Mouse (Mus musculus) ES-CJ7 (cell line): ENCODE measurements around the gene Soat2.

Experiments used
- DNase-seq: peaks from one replicate; pipeline ENCODE4 v3.0.0; 2011; ENCODE audit warnings: low read depth, low spot score

Gene Soat2

DNA sequence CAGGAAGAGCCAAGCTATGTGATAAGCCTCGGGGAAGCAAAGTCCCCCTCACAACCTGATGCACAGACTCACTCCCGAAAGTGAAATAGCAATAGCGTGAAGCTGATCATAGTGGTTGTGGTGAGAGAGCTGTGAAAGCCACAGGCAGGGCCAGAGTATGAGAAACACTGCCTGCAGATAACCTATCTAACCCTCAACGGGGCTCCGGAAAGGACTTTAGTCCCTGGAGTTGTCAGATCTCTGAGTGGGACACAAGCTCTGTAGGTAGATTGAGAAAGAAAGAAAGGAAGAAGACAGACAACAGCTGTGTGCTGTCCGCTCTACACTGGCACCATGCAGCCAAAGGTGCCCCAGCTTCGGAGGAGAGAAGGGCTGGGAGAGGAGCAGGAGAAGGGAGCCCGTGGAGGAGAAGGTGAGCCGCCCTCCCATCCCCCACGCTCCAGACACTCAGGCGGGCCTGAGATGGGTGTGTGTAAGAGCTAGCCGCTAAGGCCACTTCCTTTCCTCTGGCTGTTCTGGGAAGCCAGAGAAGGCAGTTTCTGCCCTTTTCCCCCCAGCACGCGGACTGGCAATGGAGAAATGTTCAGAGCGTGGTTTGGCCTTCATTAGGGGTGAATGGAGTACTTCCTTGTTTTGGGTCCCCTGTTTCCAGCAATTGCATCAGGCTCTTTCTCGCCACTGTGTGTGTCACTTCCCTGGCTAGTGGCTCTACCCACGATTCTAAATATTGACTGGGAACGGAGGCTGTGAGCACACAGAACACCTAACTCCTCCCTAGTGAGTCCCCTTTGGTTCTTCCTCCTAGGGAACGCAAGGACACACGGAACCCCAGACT lies at the start of gene Soat2:
Soat2 (plus strand) TSS at position 226 of the 835 bp plus-strand sequence.
- DNase-seq = peak; percentile 47

DNA sequence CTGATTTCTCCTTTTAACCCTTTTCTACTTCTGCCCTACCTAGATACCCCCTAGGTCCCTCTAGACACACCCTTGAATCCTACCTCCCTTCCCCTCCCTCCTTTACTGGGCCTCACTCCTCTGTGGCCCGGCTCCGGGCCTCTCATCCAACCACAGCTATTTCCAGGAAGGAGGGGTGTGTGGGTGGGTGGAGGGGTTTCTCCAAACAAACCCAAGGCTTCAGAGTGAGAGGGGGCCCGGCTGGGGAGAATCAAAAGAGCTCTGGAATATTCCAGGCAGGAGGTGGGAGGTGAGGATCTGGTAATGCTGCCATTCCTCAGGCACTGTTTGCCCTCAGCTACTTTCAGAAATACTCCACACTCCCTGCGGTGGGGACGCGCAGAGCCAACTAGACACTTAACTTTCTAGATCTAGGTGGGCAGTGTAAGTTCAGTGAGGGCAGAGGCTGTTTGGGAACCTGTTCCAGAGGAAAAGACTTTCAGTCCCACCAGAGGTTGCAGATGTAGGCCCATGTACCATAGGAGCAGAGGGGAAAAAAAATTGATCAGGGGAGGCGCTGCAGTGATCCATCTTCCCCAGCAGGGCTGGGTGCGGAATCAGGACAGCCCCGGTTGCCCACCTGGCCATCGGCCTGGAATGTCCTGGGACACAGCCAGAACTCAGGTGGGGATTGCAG lies 49.2 kb upstream of the Soat2 start:
- DNase-seq = no peak

DNA sequence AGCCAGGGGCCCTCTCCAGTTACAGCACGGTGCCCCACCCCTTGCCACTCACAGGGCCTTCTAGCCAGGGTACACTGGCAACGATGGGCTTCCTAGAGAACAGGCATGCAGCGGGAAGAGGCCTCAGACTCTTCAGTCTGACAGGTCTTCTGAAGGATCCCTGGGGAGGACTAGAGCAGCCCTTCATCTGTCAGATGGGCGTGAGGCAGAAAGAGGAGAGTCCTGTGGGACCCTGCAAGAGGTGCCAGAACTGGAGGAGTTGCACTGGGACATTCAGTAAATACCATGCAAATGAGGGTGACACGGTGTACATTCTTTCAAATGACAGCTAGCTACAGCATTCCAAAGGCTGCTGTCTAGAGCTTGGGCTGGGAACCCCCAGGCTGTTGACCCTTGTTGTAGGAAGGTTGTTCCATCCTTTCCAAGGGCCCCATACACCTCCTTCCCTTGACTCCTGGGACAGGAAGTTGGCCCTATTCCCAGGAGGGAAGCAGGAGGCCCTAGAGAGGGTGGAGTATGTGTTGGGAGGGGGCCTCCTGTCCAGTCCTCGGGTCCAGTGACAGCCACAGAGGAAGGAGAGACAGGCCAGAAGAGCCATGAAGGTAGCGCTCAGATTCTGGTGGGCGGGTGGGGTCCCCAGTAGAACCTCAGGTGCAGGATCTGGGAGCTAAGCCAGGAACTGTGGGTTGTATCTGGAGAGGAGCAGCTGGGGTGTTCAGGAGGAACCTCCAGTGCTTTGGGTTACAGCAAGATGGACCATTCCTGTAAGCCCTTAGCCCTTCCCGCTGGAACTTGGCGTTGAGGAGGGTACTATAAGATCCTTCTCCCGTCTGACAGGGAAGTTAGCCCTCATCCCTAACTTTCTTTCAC lies 48.4 kb upstream of the Soat2 start:
- no peak for DNase-seq

DNA sequence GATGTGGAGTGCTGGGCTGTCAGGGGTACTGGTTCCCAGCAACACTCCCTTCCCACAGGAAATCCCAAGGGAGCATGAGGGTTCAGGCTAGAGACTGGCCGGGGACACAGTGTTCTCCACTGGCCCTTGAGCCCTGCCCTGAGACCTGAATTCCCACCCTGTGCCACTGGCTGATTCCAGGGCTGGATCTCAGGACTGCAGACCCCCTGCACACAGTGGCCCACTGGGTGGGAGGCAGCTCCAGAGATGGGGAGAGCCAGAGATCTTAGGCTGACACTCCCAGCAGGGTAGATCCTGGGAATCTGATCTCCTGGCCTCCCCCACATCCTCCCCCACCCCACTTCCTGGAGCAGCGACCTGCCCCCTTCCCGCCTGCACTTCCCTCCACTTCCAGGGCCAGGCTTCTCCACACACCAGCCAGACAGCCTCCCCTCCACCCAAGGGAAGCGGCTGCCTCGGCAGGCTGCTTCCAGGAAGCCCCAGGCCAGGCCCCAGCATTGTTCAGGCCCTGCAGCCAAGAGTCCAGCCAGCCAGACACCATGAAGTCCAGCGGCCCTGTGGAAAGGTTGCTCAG lies 47.7 kb upstream of the Soat2 start:
- no peak for DNase-seq

DNA sequence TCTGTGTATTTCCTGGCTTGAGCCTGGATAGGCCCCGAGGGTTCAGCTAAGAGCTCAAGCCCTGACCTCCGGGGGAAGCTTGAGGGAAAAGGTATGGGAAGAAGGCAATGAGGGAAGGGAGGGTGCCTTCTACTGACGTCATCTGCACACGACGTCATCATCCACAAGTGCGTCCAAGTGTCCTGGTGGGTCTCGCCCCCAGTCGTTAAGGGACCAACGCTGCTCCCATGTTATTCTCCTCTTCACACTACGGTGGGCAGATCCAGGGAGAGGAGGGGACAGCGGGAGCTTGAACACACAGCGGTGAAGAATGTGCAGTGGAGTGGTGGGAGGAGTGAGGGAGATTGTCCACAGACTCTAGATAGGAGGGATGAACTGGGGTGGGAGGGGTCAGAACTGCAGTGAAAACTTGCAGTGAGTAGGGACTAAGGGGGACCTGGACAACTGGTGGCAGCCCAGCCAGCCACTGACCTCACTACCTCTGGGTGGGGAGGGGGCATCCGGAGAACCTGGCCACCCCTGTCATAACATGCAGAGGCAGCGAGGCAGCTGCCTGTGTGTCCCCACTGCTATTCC lies 46.9 kb upstream of the Soat2 start:
- no peak for DNase-seq

DNA sequence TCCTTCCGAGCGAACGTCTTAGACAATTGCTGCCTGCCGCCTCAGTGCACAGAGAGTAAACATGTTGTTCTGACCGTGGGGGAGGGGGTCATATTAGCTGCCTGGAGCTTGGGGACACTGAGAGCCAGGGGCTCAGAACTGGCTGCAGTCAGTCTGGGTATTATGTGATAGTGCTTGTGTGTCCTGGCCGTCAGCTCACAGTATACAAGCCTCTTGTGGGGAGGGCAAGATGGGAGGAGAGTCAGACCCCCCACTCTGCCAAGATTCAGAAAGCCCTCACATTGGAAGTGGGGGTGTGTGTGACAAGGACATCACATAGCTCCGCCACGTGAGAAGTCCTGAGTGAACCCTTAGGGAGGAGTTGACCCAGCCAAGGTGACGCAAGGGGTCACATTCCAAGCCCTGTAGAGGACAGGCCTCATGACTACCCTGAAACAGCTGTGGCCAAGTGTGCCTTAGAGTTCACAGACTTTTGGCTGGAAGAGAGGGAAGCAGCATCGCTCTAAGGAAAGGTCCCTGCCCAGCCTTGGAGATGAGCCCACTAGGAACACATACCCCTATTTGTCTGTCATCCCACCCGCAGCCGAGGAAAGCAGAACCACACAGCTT lies 46.3 kb upstream of the Soat2 start:
- DNase-seq = peak; percentile 50

DNA sequence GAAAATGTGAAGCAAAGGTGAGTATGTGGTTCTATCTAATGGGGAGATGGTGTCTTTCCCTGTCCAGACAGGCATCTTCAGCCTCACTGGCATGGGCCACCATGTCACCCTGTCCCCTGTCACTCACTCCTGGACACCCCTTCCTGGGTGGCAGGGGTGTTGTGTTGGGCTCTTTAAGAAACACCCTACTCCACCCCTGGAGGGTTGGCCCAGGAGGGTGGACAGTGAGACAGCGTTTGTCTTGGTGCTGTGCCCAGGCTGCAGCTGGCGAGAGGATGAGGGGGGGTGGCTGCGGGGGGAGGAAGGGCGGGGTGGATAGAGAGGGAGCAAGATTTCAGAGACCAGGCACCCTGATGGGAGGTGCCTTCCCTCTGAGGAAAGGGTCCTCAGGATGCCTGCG lies 45.0 kb upstream of the Soat2 start:
- DNase-seq = no peak

DNA sequence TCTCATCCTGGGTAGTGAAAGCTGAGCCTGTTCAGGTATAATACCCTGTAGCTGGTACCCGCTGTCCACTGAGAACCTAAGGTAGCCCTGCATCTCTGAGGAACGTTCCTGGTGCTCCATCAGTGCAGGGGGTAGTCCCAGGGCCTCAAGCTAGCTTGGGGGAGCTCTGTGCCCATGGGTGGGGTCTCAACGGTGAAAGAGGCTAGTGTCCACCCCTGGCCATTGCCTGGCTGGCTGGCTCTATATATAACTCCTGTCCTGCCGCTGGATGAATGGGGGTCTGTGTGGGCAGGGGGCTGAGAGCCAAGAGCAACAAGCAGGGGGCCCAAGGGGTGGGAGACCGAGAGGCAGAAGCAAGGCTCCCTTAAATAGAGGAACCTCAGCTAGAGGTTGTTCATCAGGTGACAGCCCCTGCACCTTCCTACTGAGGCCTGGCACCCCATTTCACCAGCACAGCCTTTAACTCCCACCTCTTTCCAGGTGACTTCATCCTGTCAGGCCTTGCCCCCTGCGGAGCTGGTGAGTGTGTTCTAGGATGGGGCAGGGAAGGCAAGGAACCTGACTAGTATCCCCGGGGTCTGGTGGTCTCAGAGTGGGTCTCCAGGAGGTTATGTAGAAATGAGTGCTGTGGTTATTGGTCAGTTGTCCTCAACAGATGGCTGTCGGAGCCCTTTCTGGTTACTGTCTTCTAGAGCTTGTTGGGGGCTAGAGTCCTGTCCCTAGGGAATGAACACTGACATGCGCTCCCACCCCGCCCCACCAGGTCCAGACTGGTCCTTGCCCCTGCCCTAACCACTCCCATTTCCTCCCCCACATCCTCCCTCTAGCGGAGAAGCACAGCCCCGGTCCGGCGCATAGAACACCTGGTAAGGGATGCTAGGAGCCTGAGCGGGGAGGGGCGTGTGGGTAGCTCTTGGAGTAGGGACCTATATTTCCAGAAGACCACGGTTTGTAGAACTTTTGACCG lies 44.3 kb upstream of the Soat2 start:
- DNase-seq = peak; percentile 66

DNA sequence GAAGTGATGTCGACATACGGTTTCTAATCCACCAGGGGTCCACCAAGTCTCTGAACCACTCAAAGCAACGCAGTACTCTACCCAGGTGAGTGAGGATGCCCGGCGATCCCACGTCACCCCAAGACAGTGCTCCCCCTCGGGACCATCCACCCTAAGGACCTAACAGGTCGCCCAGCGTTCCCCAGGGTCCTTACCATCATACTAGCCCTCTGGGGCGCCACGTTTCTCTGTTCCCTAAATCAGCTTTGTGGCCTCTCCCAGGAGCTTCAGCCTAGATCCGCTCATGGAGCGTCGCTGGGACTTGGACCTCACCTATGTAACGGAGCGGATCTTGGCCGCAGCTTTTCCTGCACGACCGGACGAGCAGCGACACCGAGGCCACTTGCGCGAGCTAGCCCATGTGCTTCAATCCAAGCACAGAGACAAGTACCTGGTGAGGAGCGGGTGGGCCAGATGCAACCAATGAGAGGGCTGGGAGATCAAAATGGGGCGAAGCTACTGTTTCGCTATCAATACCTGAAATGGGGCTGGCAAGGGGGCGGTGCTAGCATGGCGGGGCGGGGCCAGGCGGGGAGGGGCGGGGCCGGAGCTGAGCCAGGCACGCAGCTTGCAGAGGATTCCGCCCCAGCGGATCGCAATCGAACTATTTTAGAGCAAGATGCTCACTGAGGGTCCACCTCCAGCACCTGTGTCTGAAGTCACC lies 43.4 kb upstream of the Soat2 start:
- DNase-seq = peak; percentile 69

DNA sequence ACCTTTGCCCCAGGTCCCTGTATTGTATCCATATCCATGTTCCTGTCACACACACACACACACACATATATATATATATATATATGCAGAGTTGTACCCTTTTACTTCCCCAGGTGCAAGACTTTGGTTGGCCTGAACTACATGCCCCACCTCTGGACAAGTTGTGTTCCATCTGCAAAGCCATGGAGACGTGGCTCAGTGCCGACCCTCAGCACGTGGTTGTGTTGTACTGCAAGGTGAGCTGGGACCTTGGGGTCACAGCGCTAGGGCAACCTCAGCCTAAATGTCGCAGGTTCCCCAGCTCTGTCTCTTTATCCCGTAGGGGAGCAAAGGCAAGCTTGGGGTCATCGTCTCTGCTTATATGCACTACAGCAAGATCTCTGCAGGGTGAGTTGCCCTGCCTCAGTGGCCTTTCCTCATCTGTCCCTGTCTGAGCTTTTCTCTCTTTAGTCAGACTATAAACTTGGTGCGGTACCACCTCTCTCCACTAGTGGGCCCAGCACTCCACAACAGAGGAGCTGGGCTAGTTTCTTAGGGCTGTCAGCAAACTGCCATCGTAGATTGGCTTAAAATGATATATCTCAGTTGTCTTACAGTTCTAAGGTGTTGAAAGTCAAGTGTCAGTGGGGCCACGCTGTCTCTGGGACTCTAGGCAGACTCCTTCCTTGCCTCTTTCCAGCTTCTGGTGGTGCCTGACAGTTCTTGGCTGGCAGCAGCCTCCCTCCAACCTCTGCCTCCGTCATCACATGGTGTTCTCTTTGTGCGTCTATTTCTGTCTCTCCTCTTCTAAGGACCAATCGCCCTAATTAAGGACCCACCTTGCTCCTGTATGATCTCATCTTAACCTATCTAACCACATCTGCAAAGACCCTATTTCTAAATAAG lies 42.4 kb upstream of the Soat2 start:
- peak; percentile 81 for DNase-seq

DNA sequence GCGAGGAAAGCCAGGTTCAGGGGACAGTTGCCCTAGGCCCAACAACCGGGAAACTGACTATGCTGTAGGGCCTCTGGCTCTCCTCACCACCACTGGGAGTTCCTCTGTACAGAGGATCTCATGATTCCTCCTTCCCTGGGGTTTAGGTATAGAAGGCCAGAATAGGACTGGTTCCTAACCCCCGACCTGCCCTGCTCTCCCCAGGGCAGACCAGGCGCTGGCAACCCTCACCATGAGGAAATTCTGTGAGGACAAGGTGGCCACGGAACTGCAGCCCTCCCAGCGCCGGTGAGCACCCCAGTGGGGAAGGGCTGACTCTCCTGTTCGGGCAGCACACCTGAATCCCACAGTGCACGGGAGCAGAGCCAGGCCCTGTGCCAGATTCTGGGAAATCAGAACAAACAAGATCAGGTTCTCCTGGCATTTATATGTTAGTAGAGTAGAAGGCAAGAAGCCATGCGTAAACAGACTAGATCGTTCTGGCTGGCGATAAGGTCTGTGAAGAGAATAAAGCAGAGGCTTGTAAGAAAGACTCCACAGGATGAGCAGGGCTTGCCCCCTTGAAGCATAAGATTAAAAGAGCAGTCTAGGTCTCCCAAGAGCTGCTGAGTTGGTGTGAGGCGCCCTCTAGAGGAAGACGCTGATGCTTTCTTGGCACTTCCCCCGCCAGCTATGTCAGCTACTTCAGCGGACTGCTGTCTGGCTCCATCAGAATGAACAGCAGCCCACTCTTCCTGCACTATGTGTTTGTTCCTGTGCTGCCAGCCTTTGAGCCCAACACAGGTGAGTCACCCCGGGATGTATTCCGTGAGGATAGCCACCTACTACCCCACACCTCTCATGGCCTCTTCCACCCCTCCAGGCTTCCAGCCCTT lies 41.4 kb upstream of the Soat2 start:
- DNase-seq = peak; percentile 88

DNA sequence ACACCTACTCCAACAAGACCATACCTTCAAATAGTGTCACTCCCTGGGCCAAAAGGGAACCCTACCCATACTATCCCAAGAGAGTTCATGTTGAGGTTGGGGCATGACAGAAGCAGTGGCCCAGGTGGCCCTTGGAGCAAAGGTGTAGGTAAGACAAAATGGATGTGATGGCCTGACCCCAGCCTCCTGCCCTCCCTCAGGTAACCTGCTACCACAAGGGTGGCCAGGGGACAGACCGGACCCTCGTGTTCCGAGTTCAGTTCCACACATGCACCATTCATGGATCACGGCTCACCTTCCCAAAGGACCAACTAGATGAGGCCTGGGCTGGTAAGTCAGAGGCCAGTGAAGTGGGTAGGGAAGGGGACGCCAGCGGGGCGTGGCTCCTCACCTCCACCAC lies 40.1 kb upstream of the Soat2 start:
- no peak for DNase-seq

DNA sequence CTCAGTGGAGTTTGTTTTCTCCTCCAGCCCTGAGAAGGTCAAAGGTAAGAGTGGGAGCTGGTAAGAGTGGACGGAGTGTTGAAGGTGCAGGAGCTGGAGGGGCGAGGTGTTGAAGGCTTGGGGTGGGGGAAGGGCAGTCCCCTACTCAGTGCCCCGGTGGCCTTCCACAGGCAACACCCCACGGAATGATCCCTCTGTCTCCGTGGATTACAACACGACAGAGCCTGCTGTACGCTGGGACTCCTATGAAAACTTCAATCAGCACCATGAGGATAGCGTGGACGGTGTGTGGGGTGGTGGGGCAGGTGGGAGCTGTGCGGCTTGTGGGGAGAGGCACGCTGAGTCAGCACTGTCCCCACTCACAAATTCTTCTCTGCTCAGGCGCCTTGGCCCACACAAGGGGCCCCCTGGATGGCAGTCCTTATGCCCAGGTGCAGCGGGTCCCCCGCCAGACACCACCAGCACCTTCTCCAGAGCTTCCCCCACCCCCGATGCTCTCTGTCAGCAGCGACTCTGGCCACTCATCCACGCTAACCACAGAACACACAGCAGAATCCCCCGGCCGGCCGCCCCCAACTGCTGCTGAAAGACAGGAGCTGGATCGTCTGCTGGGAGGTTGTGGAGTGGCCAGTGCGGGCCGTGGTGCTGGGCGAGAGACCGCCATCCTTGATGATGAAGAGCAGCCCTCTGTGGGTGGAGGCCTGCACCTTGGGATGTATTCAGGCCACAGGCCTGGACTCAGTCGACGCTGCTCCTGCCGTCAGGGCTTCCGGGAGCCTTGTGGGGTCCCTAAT lies 39.4 kb upstream of the Soat2 start:
- no peak for DNase-seq

DNA sequence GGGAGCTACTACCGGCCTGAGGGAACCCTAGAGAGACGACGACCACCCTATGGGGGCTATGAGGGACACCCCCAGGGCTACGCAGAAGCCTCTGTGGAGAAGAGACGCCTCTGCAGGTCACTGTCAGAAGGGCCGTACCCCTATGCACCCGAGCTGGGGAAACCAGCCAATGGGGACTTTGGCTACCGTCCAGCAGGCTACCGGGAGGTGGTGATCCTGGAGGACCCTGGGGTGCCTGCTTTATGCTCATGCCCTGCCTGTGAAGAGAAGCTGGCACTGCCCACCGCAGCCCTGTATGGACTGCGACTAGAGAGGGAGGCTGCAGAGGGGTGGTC lies 38.9 kb upstream of the Soat2 start:
- DNase-seq = no peak

DNA sequence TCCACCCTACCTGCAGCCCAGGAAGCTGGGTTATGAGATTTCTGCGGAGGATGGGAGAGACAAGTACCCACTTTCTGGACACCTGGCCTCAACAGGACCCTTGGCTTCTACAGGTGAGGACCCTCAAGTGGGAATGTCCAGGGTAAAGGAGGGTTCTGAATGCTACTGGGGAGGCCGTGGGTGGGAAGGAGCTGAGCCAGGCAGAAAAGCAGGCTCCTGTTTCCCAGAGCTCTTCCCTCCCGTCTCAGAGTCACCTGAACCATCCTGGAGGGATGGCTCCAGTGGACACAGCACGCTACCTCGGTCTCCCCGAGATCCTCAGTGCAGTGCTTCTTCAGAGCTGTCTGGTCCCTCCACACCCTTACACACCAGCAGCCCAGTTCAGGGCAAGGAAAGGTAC lies 38.1 kb upstream of the Soat2 start:
- DNase-seq = no peak

DNA sequence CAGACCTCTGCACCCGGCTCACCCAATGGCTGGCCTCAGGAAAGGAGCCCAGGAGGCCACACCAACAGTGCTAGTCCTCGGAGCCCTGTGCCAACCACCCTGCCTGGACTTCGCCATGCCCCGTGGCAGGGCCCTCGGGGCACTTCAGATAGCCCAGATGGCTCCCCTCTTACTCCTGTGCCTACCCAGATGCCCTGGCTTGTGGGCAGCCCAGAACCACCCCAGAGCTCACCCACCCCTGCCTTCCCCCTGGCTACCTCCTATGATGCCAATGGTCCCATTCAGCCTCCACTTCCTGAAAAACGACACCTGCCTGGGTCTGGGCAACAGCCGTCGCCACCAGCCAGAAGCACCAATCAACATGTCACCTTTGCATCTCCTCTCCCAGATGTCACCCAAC lies 37.5 kb upstream of the Soat2 start:
- DNase-seq = no peak

DNA sequence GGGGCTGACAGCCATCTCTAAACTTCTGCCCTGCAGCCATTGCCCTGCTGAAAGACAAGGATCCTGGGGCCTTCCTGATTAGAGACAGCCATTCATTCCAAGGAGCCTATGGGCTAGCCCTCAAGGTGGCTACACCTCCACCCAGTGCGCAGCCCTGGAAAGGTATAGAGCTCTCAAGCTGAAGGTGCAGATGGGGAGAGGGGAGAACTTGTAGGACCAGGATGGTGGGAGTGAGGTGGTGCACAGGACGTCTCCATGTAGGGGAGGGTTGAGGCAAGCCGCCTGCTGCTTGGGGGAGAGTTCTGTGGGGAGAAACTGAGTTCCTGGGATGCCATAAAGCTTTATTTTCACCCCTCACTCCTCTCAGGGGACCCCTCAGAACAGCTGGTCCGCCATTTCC lies 36.7 kb upstream of the Soat2 start:
- DNase-seq = no peak
